Comparison of ENCODE assay signal across 8 mouse cellular contexts in the genomic region with DNA sequence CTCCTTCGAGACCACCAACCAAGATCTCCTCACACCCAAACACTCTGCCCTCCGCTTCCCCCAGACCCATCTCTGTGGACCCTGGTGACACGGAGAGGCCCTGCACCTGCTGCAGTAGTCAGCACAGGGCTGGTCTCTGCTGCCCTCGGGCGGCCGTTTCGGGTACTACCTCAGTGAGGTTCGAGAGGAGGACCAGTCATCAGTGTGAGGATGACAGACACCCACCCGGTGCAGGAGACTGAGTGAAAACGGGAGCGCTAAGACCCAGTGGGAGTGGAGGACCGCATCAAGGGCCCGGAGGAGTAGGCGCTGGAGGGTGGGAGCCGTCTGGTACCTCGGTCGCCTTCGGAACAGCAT. TPM values are rescaled to one million over a fixed set of nuclear protein-coding genes. Genes with fewer than 3 reads are reported as not detected.
DNase-seq lines count a peak whose midpoint lies in the region; ATAC-seq and TF ChIP-seq lines count a peak whose summit lies in the region.

No protein-coding gene starts in this region.

- peak overlapping the region; percentile 90 for H3K27ac ChIP-seq in forebrain, embryonic 14.5 days (ENCODE audit: low read depth, low read length)
- H3K27ac ChIP-seq in liver, embryonic 16.5 days (ENCODE audit: low read length), result peak overlapping the region; percentile 96
- H3K27ac ChIP-seq in neural tube, embryonic 12.5 days, result peak overlapping the region; percentile 87
- H3K27ac ChIP-seq in stomach, postnatal 0 days (replicated peaks), result peak overlapping the region; percentile 97

- no peaks in the 10 kb centered on the region for H3K27me3 ChIP-seq in forebrain, embryonic 14.5 days (replicated peaks; ENCODE audit: control insufficient read depth, insufficient read depth, low read length)
- no peaks in the 10 kb centered on the region for H3K27me3 ChIP-seq in liver, embryonic 16.5 days (ENCODE audit: control insufficient read depth, insufficient read depth, low read depth, low read length)
- no peaks in the 10 kb centered on the region for H3K27me3 ChIP-seq in neural tube, embryonic 12.5 days (replicated peaks)
- H3K27me3 ChIP-seq in stomach, postnatal 0 days (ENCODE audit: control insufficient read depth, insufficient read depth, low read length), result no peaks in the 10 kb centered on the region

- peak; percentile 100 for TF ChIP-seq CTCF in stomach, postnatal 0 days (IDR thresholded peaks at IDR 0.05; ENCODE audit: low read depth)

- H3K36me3 ChIP-seq in forebrain, embryonic 14.5 days (ENCODE audit: control insufficient read depth, insufficient read depth, low read length), result peaks cover 15% of the 10 kb centered on the region
- no peaks in the 10 kb centered on the region; the same call in 1 of the 2 replicates for H3K36me3 ChIP-seq in liver, embryonic 16.5 days (ENCODE audit: control insufficient read depth, insufficient read depth)
- H3K36me3 ChIP-seq in neural tube, embryonic 12.5 days, result peaks cover under 1% of the 10 kb centered on the region; the same call in 1 of the 2 replicates
- no peaks in the 10 kb centered on the region; the same call in 1 of the 2 replicates for H3K36me3 ChIP-seq in stomach, postnatal 0 days (ENCODE audit: control insufficient read depth, insufficient read depth, low read length)

- 0% methylated on average over 18 of the region's 18 CpGs for WGBS in forebrain, embryonic 14.5 days
- 2% methylated on average over 18 of the region's 18 CpGs for WGBS in large intestine, adult 2 months
- 1% methylated on average over 18 of the region's 18 CpGs for WGBS in liver, embryonic 16.5 days (ENCODE audit: insufficient replicate concordance)
- WGBS in neural tube, embryonic 12.5 days, result under 1% methylated on average over 18 of the region's 18 CpGs
- WGBS in stomach, postnatal 0 days, result under 1% methylated on average over 18 of the region's 18 CpGs

- peaks cover 9% of the 10 kb centered on the region for H3K4me1 ChIP-seq in forebrain, embryonic 14.5 days (ENCODE audit: control insufficient read depth, insufficient read depth, low read length)
- peaks cover 39% of the 10 kb centered on the region for H3K4me1 ChIP-seq in liver, embryonic 16.5 days (ENCODE audit: control insufficient read depth, low read depth, low read length)
- H3K4me1 ChIP-seq in neural tube, embryonic 12.5 days, result peaks cover 38% of the 10 kb centered on the region
- H3K4me1 ChIP-seq in stomach, postnatal 0 days (replicated peaks; ENCODE audit: control insufficient read depth, insufficient read depth), result peaks cover 6% of the 10 kb centered on the region

- TF ChIP-seq EP300 in stomach, postnatal 0 days (optimal IDR thresholded peaks at IDR 0.05), result no peak

- peak; percentile 91 for DNase-seq in ES-CJ7 (ENCODE audit: low read depth, low spot score)
- DNase-seq in cerebellum, adult 11 months, result peak; percentile 99
- DNase-seq in forebrain, embryonic 14.5 days (ENCODE audit: low spot score), result peak; percentile 95
- DNase-seq in heart, postnatal 14 days, result peak; percentile 97 to 99
- DNase-seq in large intestine, adult 2 months (ENCODE audit: low read depth, low spot score), result peak; percentile 76
- peak; percentile 96 for DNase-seq in stomach, postnatal 0 days (ENCODE audit: low spot score)

- H3K4me3 ChIP-seq in forebrain, embryonic 14.5 days (ENCODE audit: low read depth, low read length), result peak overlapping the region; percentile 40
- H3K4me3 ChIP-seq in liver, embryonic 16.5 days (ENCODE audit: low read depth, low read length), result peak overlapping the region; percentile 75
- peak overlapping the region; percentile 58 for H3K4me3 ChIP-seq in neural tube, embryonic 12.5 days
- peak overlapping the region; percentile 56 for H3K4me3 ChIP-seq in stomach, postnatal 0 days (ENCODE audit: low read depth, low read length)

- intact Hi-C loops in heart, postnatal 14 days (cut with DNase I), result no loop called here

- peak overlapping the region; percentile 83 for H3K4me2 ChIP-seq in forebrain, embryonic 14.5 days (ENCODE audit: low read length)
- H3K4me2 ChIP-seq in liver, embryonic 16.5 days (ENCODE audit: low read depth, low read length), result peak overlapping the region; percentile 90
- peak overlapping the region; percentile 90 for H3K4me2 ChIP-seq in neural tube, embryonic 12.5 days (replicated peaks)
- H3K4me2 ChIP-seq in stomach, postnatal 0 days (replicated peaks; ENCODE audit: low read depth), result peak overlapping the region; percentile 91

- peak overlapping the region; percentile 85 for H3K9ac ChIP-seq in forebrain, embryonic 14.5 days (ENCODE audit: low read length)
- peak overlapping the region; percentile 84 for H3K9ac ChIP-seq in liver, embryonic 16.5 days (ENCODE audit: low read depth, low read length)
- peak overlapping the region; percentile 81 for H3K9ac ChIP-seq in neural tube, embryonic 12.5 days
- peak overlapping the region; percentile 86 for H3K9ac ChIP-seq in stomach, postnatal 0 days (ENCODE audit: low read length)

- H3K9me3 ChIP-seq in forebrain, embryonic 14.5 days (replicated peaks; ENCODE audit: control insufficient read depth, low read length), result no peaks in the 10 kb centered on the region
- H3K9me3 ChIP-seq in liver, embryonic 16.5 days (replicated peaks; ENCODE audit: control insufficient read depth, low read length), result no peaks in the 10 kb centered on the region
- H3K9me3 ChIP-seq in neural tube, embryonic 12.5 days, result no peaks in the 10 kb centered on the region
- no peaks in the 10 kb centered on the region for H3K9me3 ChIP-seq in stomach, postnatal 0 days (ENCODE audit: control insufficient read depth, low read length)

- peak; percentile 83 for ATAC-seq in forebrain, embryonic 14.5 days
- peak; percentile 69 for ATAC-seq in liver, embryonic 16.5 days (ENCODE audit: low read depth)
- peak; percentile 81 for ATAC-seq in neural tube, embryonic 12.5 days (ENCODE audit: low FRiP score, low read depth)
- peak; percentile 68 for ATAC-seq in stomach, postnatal 0 days (ENCODE audit: low FRiP score, low TSS enrichment)

RNA-seq across cellular contexts. Expression of a gene that starts 0.8 kb away (rescaled TPM):
- 5.1 and 5.2 TPM in 2 replicates for polyA plus RNA-seq in forebrain, embryonic 14.5 days (2014; fragmentation: Nextera tagmentation; extraction: Ambion mirVana)
- total RNA-seq in heart, postnatal 14 days (2021), result 10 to 100 TPM in 1 of 2 experiments, 1 to 10 TPM in 1; 8.4 to 10.4 TPM
- polyA plus RNA-seq in large intestine, adult 2 months (2012; rRNA removed), result 11.8 and 13.0 TPM in 2 replicates
- 2.8 and 2.9 TPM in 2 replicates for polyA plus RNA-seq in liver, embryonic 16.5 days (2015; fragmentation: Nextera tagmentation; extraction: Ambion mirVana)
- polyA plus RNA-seq in neural tube, embryonic 12.5 days (2016; fragmentation: Nextera tagmentation; extraction: Ambion mirVana), result 10.6 and 11.5 TPM in 2 replicates
- polyA plus RNA-seq in stomach, postnatal 0 days (2015; fragmentation: Nextera tagmentation; extraction: Ambion mirVana), result 7.4 and 7.5 TPM in 2 replicates

RNA-seq across cellular contexts. Expression of a gene that starts 2.9 kb away (rescaled TPM):
- polyA plus RNA-seq in forebrain, embryonic 14.5 days (2014; fragmentation: Nextera tagmentation; extraction: Ambion mirVana), result 44.0 and 61.1 TPM in 2 replicates
- 1 to 10 TPM; 4.1 to 4.4 TPM for total RNA-seq in heart, postnatal 14 days (2021)
- polyA plus RNA-seq in large intestine, adult 2 months (2012; rRNA removed), result 4.2 and 4.5 TPM in 2 replicates
- 0.58 and 1.0 TPM in 2 replicates for polyA plus RNA-seq in liver, embryonic 16.5 days (2015; fragmentation: Nextera tagmentation; extraction: Ambion mirVana)
- polyA plus RNA-seq in neural tube, embryonic 12.5 days (2016; fragmentation: Nextera tagmentation; extraction: Ambion mirVana), result 26.2 and 28.4 TPM in 2 replicates
- polyA plus RNA-seq in stomach, postnatal 0 days (2015; fragmentation: Nextera tagmentation; extraction: Ambion mirVana), result 3.0 and 3.6 TPM in 2 replicates

RNA-seq across cellular contexts. Expression of a gene that starts 5.2 kb away (rescaled TPM):
- polyA plus RNA-seq in forebrain, embryonic 14.5 days (2014; fragmentation: Nextera tagmentation; extraction: Ambion mirVana), result 478 and 489 TPM in 2 replicates
- total RNA-seq in heart, postnatal 14 days (2021), result 100 to 1,000 TPM; 107 to 118 TPM
- polyA plus RNA-seq in large intestine, adult 2 months (2012; rRNA removed), result 287 and 309 TPM in 2 replicates
- 128 and 133 TPM in 2 replicates for polyA plus RNA-seq in liver, embryonic 16.5 days (2015; fragmentation: Nextera tagmentation; extraction: Ambion mirVana)
- 511 and 522 TPM in 2 replicates for polyA plus RNA-seq in neural tube, embryonic 12.5 days (2016; fragmentation: Nextera tagmentation; extraction: Ambion mirVana)
- polyA plus RNA-seq in stomach, postnatal 0 days (2015; fragmentation: Nextera tagmentation; extraction: Ambion mirVana), result 143 and 145 TPM in 2 replicates

RNA-seq across cellular contexts. Expression of a gene that starts 15.7 kb away (rescaled TPM):
- not detected in 2 replicates for polyA plus RNA-seq in forebrain, embryonic 14.5 days (2014; fragmentation: Nextera tagmentation; extraction: Ambion mirVana)
- total RNA-seq in heart, postnatal 14 days (2021), result under 1 TPM in 1 of 2 experiments, not detected in 1; 0.71 TPM
- polyA plus RNA-seq in large intestine, adult 2 months (2012; rRNA removed), result not detected in 2 replicates
- polyA plus RNA-seq in liver, embryonic 16.5 days (2015; fragmentation: Nextera tagmentation; extraction: Ambion mirVana), result not detected in 2 replicates
- polyA plus RNA-seq in neural tube, embryonic 12.5 days (2016; fragmentation: Nextera tagmentation; extraction: Ambion mirVana), result not detected in 2 replicates
- polyA plus RNA-seq in stomach, postnatal 0 days (2015; fragmentation: Nextera tagmentation; extraction: Ambion mirVana), result 0.27 and 0.33 TPM in 2 replicates

RNA-seq across cellular contexts. Expression of a gene that starts 26.2 kb away (rescaled TPM):
- 37.5 and 44.2 TPM in 2 replicates for polyA plus RNA-seq in forebrain, embryonic 14.5 days (2014; fragmentation: Nextera tagmentation; extraction: Ambion mirVana)
- total RNA-seq in heart, postnatal 14 days (2021), result 10 to 100 TPM; 77.3 to 77.5 TPM
- polyA plus RNA-seq in large intestine, adult 2 months (2012; rRNA removed), result 1,065 and 1,224 TPM in 2 replicates
- 98.3 and 107 TPM in 2 replicates for polyA plus RNA-seq in liver, embryonic 16.5 days (2015; fragmentation: Nextera tagmentation; extraction: Ambion mirVana)
- polyA plus RNA-seq in neural tube, embryonic 12.5 days (2016; fragmentation: Nextera tagmentation; extraction: Ambion mirVana), result 55.7 and 58.8 TPM in 2 replicates
- 303 and 307 TPM in 2 replicates for polyA plus RNA-seq in stomach, postnatal 0 days (2015; fragmentation: Nextera tagmentation; extraction: Ambion mirVana)

Comparison
In these comparisons a context has a peak if more than half of its experiments do, and no peak if none do; other contexts are left out.
1. Peak in every context shown above with its lines: DNase-seq, ATAC-seq, H3K4me3 ChIP-seq and H3K27ac ChIP-seq.